Mouse (Mus musculus): ENCODE results near the gene Olfr617.

DNA sequence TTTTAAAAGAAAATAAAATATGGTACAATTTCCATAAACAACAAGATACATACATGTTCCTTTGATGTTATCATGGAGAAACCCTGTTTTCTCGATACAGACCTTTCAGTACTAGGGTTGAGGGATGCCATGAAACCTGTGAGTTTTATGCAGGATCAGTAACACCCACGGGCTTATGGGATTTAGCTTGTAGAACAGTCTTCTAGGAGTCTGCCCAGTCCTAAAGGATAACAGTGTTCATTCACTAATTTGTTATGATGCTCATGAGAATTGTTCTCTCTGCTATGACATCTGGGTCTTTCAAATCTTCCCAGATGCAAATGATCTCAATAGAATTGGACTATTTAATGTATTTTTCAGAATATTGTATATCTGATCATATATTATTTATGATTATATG is 39.6 kb downstream of the Olfr617 start, which contains the start of gene Olfr620:
- TF ChIP-seq CTCF (IDR thresholded peaks at IDR 0.05; ENCODE audit: borderline replicate concordance, insufficient read depth, low read length) (no peak), POLR2A (IDR thresholded peaks at IDR 0.05; ENCODE audit: low read depth, low read length) (no peak)
